Mouse (Mus musculus) small intestine, adult 10 weeks (tissue): ENCODE measurements around the gene Olfr1222. TPM values are rescaled to one million over a fixed set of nuclear protein-coding genes. Genes with fewer than 3 reads are reported as not detected.

Experiments
- polyA plus RNA-seq: library from polyadenylated mRNA; stranded (reverse); fragments of 350-450 nt; fragmentation: Illumina TruSeq; extraction: RNeasy Lipid Tissue Mini Kit (QIAGEN cat#74804); gene quantifications from one replicate; pipeline ENCODE4 v1.2.3, GENCODE M21; 2014; ENCODE audit warnings: low replicate concordance

Olfr1222 gene
- polyA plus RNA-seq = not detected

GRCm38 (mm10) chr2:89132954-89133353, at the start of gene Olfr1222:
Olfr1222 (minus strand) TSS chr2:89133054.

GRCm38 (mm10) chr2:89174569-89174968, 41.7 kb upstream of the Olfr1222 start, which contains the start of gene Olfr1225:
Olfr1225 (minus strand) TSS chr2:89174669.

DNA sequence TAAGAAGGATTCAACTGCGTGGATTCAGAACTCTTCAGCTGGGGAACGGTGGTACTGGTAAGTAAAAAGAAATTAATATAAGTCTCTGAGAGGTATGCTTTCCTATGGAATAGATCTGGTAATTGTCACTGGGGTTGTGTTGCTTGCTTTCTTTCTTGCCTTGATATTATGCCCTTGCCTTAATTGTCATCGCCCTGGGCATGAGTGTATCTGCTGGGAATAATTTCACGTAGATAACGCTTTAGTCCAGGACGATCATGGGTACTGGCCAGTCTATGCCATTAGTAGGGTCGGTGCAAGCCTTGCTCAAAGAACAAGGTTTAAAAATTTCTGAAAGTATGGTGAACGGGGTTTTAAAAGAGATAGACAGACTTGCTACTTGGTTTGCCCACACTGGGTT, 31.1 kb upstream of the Olfr1222 start, which contains the start of gene Olfr1224-ps1:
Gene Olfr1224-ps1 (minus strand): TSS at position 101 of the 400 bp plus-strand sequence.

GRCm38 (mm10) chr2:89151460-89151859, 18.6 kb upstream of the Olfr1222 start, which contains the start of gene Olfr1223:
Olfr1223 (minus strand) TSS chr2:89151560.

GRCm38 (mm10) chr2:89117183-89117582, 15.7 kb downstream of the Olfr1222 start, which contains the start of gene Olfr1221:
Olfr1221 (minus strand) TSS chr2:89117283.

GRCm38 (mm10) chr2:89106735-89107134, 26.1 kb downstream of the Olfr1222 start, which contains the start of gene Olfr1220:
Olfr1220 (minus strand) TSS chr2:89106835.

GRCm38 (mm10) chr2:89083413-89083812, 49.4 kb downstream of the Olfr1222 start, which contains the start of gene Olfr1219:
Olfr1219 (minus strand) TSS chr2:89083513.

Other genes with a start within 250 kb of the Olfr1222 start
- gene Olfr1208, start 230.7 kb downstream of the Olfr1222 start, polyA plus RNA-seq = not detected
- gene Olfr1209, start 217.9 kb downstream of the Olfr1222 start, polyA plus RNA-seq = not detected
- gene Olfr1211, start 194.9 kb downstream of the Olfr1222 start, polyA plus RNA-seq = not detected
- not detected for gene Olfr1212, start 179.1 kb downstream of the Olfr1222 start, polyA plus RNA-seq
- not detected for gene Gm13762, start 152.8 kb downstream of the Olfr1222 start, polyA plus RNA-seq
- gene Olfr1214, start 140.4 kb downstream of the Olfr1222 start, polyA plus RNA-seq = not detected
- not detected for gene Olfr1215, start 126.1 kb downstream of the Olfr1222 start, polyA plus RNA-seq
- not detected for gene Olfr1216, start 114.7 kb downstream of the Olfr1222 start, polyA plus RNA-seq
- gene Olfr1217, start 101.0 kb downstream of the Olfr1222 start, polyA plus RNA-seq = not detected
- gene Olfr1218, start 71.9 kb downstream of the Olfr1222 start, polyA plus RNA-seq = not detected
- gene Olfr1219, start 49.5 kb downstream of the Olfr1222 start, polyA plus RNA-seq = not detected
- not detected for gene Olfr1220, start 26.2 kb downstream of the Olfr1222 start, polyA plus RNA-seq
- not detected for gene Olfr1221, start 15.8 kb downstream of the Olfr1222 start, polyA plus RNA-seq
- not detected for gene Olfr1223, start 18.5 kb upstream of the Olfr1222 start, polyA plus RNA-seq
- gene Olfr1224-ps1, start 31.0 kb upstream of the Olfr1222 start, polyA plus RNA-seq = not detected
- not detected for gene Olfr1225, start 41.6 kb upstream of the Olfr1222 start, polyA plus RNA-seq
- not detected for gene Olfr1226, start 67.0 kb upstream of the Olfr1222 start, polyA plus RNA-seq
- not detected for gene Olfr1228, start 121.0 kb upstream of the Olfr1222 start, polyA plus RNA-seq
- not detected for gene Olfr1229, start 155.0 kb upstream of the Olfr1222 start, polyA plus RNA-seq
- gene Olfr1230, start 164.2 kb upstream of the Olfr1222 start, polyA plus RNA-seq = not detected
- not detected for gene Olfr1231, start 174.0 kb upstream of the Olfr1222 start, polyA plus RNA-seq
- not detected for gene Olfr1232, start 196.6 kb upstream of the Olfr1222 start, polyA plus RNA-seq
- not detected for gene Olfr1233, start 209.3 kb upstream of the Olfr1222 start, polyA plus RNA-seq
- gene Olfr1234, start 231.8 kb upstream of the Olfr1222 start, polyA plus RNA-seq = not detected